Mouse (Mus musculus) cerebellum, postnatal 10 days (tissue): Measurements from ENCODE around the gene Elmsan1.

Experiments
- DNase-seq, 2 experiments: peaks; one replicate each; pipeline ENCODE4 v3.0.0; 2021; ENCODE audit warnings: mixed read lengths in 2 of 2

Elmsan1 gene

GRCm38 (mm10) chr12:84142281-84143050, 76.2 kb downstream of the Elmsan1 start:
- no peak for DNase-seq

- no peak for DNase-seq
These were observed 77.4 kb downstream of the Elmsan1 start for GRCm38 (mm10) chr12:84141271-84141670.

GRCm38 (mm10) chr12:84140135-84140534, 78.5 kb downstream of the Elmsan1 start:
- no peak for DNase-seq

GRCm38 (mm10) chr12:84137131-84137530, 81.5 kb downstream of the Elmsan1 start:
- DNase-seq: no peak

- DNase-seq: peak; percentile 46 to 63
These were observed 86.4 kb downstream of the Elmsan1 start for GRCm38 (mm10) chr12:84132265-84132664.

GRCm38 (mm10) chr12:84129931-84130330, 88.8 kb downstream of the Elmsan1 start:
- DNase-seq: no peak

- no peak for DNase-seq
These were observed 90.1 kb downstream of the Elmsan1 start for GRCm38 (mm10) chr12:84128576-84128975.

GRCm38 (mm10) chr12:84126899-84127298, 91.8 kb downstream of the Elmsan1 start:
- DNase-seq: no peak

GRCm38 (mm10) chr12:84125892-84126291, 92.8 kb downstream of the Elmsan1 start:
- DNase-seq: no peak

GRCm38 (mm10) chr12:84119584-84119983, 99.1 kb downstream of the Elmsan1 start:
- no peak for DNase-seq

- DNase-seq: peak; percentile 92 to 96
These were observed 104.3 kb downstream of the Elmsan1 start, which contains the start of gene Dnal1 for GRCm38 (mm10) chr12:84114153-84114994. TSS of gene Dnal1 (plus strand) at chr12:84114366.

GRCm38 (mm10) chr12:84113676-84114075, 105.0 kb downstream of the Elmsan1 start:
- DNase-seq: no peak

GRCm38 (mm10) chr12:84110814-84111213, 107.9 kb downstream of the Elmsan1 start:
- DNase-seq: no peak

- no peak for DNase-seq
These were observed 108.8 kb downstream of the Elmsan1 start for GRCm38 (mm10) chr12:84109924-84110323.

- no peak for DNase-seq
These were observed 111.0 kb downstream of the Elmsan1 start for GRCm38 (mm10) chr12:84107692-84108091.

- DNase-seq: no peak
These were observed 111.7 kb downstream of the Elmsan1 start for GRCm38 (mm10) chr12:84107012-84107411.

GRCm38 (mm10) chr12:84101493-84101845, 117.2 kb downstream of the Elmsan1 start:
- no peak for DNase-seq

GRCm38 (mm10) chr12:84100604-84101492, 117.8 kb downstream of the Elmsan1 start, which contains the start of gene Acot6:
TSS of gene Acot6 (plus strand) at chr12:84100654.
- DNase-seq: peak; percentile 58 to 68

- no peak for DNase-seq
These were observed 118.6 kb downstream of the Elmsan1 start for GRCm38 (mm10) chr12:84100071-84100470.

- DNase-seq: no peak
These were observed 119.1 kb downstream of the Elmsan1 start for GRCm38 (mm10) chr12:84099605-84100004.
